Mouse (Mus musculus) forebrain, embryonic 16.5 days (tissue): ENCODE measurements around the gene Plcl1. TPM values are rescaled to one million over a fixed set of nuclear protein-coding genes. Genes with fewer than 3 reads are reported as not detected.

Experiments
- ATAC-seq: fragments of 200-750 bp; cut with Nextera tagmentation; 2 replicates; pipeline ENCODE4 v1.8.0; 2017; ENCODE audit warnings: mild to moderate bottlenecking, moderate library complexity
- H3K27ac ChIP-seq: fragments of 300-500 bp; sonication (generic); 2 replicates; pipeline ENCODE4 v1.5.1; 2014; ENCODE audit warnings: low read length, control low read depth
- H3K27me3 ChIP-seq: fragments of 300-500 bp; sonication (generic); replicated peaks from 2 replicates; pipeline ENCODE4 v1.6.1; 2014; ENCODE audit warnings: low read length; ENCODE audit not compliant: control insufficient read depth, insufficient read depth
- H3K36me3 ChIP-seq: fragments of 300-500 bp; sonication (generic); 2 replicates; pipeline ENCODE4 v1.6.1; 2014; ENCODE audit not compliant: control insufficient read depth, insufficient read depth
- H3K4me1 ChIP-seq: fragments of 300-500 bp; sonication (generic); replicated peaks from 2 replicates; pipeline ENCODE4 v1.6.1; 2014; ENCODE audit warnings: low read length; ENCODE audit not compliant: control insufficient read depth, insufficient read depth
- H3K4me2 ChIP-seq: fragments of 300-500 bp; sonication (generic); 2 replicates; pipeline ENCODE4 v1.6.1; 2014; ENCODE audit warnings: mild to moderate bottlenecking, low read length, control low read depth
- H3K4me3 ChIP-seq: fragments of 300-500 bp; sonication (generic); replicated peaks from 2 replicates; pipeline ENCODE4 v1.5.1; 2014; ENCODE audit warnings: mild to moderate bottlenecking, low read length, control low read depth
- H3K9ac ChIP-seq: fragments of 300-500 bp; sonication (generic); replicated peaks from 2 replicates; pipeline ENCODE4 v1.6.1; 2014; ENCODE audit warnings: low read depth, low read length, control low read depth
- H3K9me3 ChIP-seq: fragments of 300-500 bp; sonication (generic); 2 replicates; pipeline ENCODE4 v1.6.1; 2016; ENCODE audit warnings: low read length; ENCODE audit not compliant: control insufficient read depth
- WGBS: fragments of 180-500 bp; shearing (Covaris S2); extraction: QIAGEN DNeasy Blood & Tissue Kit; methylation state at CpG from one replicate; pipeline ENCODE4 v1.1.7; 2014; 5-methylcytosine and 5-hydroxymethylcytosine counted together
- polyA plus RNA-seq: library from polyadenylated mRNA; unstranded; fragments of >200 nt; fragmentation: Nextera tagmentation; extraction: Ambion mirVana; gene quantifications from 2 replicates; pipeline ENCODE4 v1.2.1, GENCODE M21; 2015

Gene Plcl1
- polyA plus RNA-seq, 1 experiment from 2014 or later = 5.0 TPM

DNA sequence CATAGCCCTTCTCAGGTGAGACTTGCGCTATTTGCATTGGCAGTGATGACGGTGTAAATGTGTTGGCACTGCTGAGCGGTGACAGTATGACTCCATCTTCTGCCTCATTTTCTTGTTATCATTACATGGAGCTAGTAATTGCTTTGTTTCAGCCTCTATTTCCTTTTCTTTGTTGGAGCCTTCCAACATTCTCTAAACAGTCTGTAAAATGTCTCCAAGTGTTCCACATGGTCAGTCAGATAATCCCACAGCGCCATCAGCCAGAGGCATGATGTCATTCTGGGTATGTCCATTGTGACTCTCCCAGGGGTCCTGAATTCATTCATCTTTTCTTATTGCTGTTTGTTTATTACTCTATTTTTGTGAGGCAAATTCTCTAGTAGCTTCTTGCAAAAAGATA lies 165.7 kb downstream of the Plcl1 start:
- H3K36me3 ChIP-seq = no peaks in the 10 kb centered on the region
- H3K4me1 ChIP-seq = no peaks in the 10 kb centered on the region
- 86% methylated on average over 4 of the region's 4 CpGs for WGBS
- no peaks in the 10 kb centered on the region for H3K27me3 ChIP-seq
- H3K9ac ChIP-seq = no peak overlapping the region
- H3K4me3 ChIP-seq = no peak overlapping the region
- no peak for ATAC-seq
- no peak overlapping the region for H3K4me2 ChIP-seq
- no peak overlapping the region for H3K27ac ChIP-seq
- no peaks in the 10 kb centered on the region for H3K9me3 ChIP-seq

DNA sequence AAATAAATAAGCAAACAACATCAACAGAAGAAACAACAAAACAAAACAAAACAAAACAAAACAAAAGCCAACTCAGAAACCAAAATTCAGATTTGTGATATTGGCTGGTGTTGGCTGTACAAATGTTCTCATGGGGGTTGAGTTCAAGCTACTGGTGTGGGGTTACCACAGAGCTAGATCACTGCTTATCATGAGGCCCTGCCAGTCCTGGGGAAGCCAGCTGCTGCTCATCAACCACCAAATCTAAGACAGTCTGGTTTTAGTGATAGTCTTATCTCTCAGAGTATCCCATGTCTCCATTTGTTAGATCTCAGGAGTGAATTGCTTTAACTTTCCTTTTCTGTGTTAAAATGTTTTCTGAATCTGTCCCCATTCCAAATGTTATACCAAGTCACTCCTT lies 166.5 kb downstream of the Plcl1 start:
- no peaks in the 10 kb centered on the region for H3K36me3 ChIP-seq
- no peaks in the 10 kb centered on the region for H3K27me3 ChIP-seq
- no peaks in the 10 kb centered on the region for H3K4me1 ChIP-seq
- no peak overlapping the region for H3K4me3 ChIP-seq
- no peaks in the 10 kb centered on the region for H3K9me3 ChIP-seq
- H3K27ac ChIP-seq = no peak overlapping the region
- no peak for ATAC-seq
- no peak overlapping the region for H3K4me2 ChIP-seq
- no peak overlapping the region for H3K9ac ChIP-seq

DNA sequence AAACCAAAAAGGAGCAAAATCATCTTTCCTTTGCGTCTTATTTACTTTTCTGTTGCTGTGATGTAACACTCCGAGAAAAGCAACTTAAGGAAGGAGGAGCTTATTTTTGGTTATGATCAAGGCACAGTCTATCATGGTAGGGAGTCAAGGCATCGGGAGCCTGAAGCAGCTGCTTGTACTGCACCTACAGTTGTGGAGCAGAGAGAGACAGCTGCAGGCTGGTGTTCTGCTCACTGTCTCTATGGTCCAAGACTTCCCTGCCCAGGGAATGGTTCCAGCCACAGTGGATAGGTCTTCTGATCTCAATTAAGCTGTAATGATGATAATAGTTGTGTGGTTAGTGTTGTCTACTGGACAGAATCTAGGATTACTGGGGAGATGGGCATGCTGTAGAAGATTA lies 166.9 kb downstream of the Plcl1 start:
- no peak for ATAC-seq
- 97% methylated on average over 3 of the region's 3 CpGs for WGBS

DNA sequence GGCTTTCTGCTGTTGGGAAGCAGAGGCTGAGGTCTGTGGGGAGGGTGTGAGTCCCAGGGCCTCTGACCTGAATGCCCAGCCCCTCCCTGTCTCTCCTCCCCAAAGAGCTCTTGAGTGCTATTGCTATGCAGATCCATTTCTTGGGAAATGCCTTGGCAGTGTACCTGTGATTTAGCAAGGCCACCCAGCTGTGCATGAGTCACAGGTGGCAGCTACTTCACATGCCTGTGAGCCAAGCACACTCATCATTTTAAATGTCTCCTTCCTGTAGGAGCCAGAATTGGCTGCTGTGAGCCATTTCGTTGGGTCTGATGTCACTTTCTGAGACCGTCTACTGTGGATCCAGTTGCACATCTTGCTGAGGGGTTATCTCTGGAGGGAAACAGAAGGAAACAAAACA lies 170.2 kb downstream of the Plcl1 start:
- no peak overlapping the region for H3K9ac ChIP-seq
- ATAC-seq = no peak
- WGBS = 57% methylated on average over 2 of the region's 2 CpGs
- no peak overlapping the region for H3K27ac ChIP-seq
- H3K9me3 ChIP-seq = no peaks in the 10 kb centered on the region
- no peaks in the 10 kb centered on the region for H3K36me3 ChIP-seq
- no peaks in the 10 kb centered on the region for H3K27me3 ChIP-seq
- no peak overlapping the region for H3K4me3 ChIP-seq
- no peak overlapping the region for H3K4me2 ChIP-seq
- no peaks in the 10 kb centered on the region for H3K4me1 ChIP-seq

More for the DNA sequence above, 166.9 kb downstream of the Plcl1 start:
- Histone ChIP-seq H3K9me3 (no peaks in the 10 kb centered on the region), H3K4me2 (no peak overlapping the region), H3K9ac (no peak overlapping the region), H3K4me1 (no peaks in the 10 kb centered on the region), H3K36me3 (no peaks in the 10 kb centered on the region), H3K4me3 (no peak overlapping the region), H3K27ac (no peak overlapping the region), H3K27me3 (no peaks in the 10 kb centered on the region)

DNA sequence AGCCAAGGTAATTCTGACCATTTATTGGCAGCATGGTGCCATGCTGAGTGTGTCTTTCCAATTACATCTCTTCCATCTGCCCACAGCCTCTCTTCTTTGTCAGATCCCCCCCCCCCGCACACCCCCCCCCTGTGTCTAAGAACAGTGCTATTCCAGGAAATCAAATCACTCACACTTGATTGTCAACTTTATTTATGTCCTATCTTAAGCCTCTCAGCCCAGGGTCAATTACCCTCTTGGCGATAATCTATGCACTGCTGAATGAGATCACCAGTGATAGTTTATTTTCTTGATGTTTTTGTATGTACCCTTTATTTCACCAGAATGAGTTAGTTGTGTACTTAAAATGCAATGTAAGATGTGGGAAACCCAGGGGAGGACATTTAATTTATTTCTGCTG lies 176.0 kb downstream of the Plcl1 start:
- Histone ChIP-seq H3K27ac (no peak overlapping the region), H3K4me1 (0 out of 2 replicates have a peak, but pooled peaks cover 2% of the 10 kb centered on the region), H3K4me3 (no peak overlapping the region), H3K27me3 (no peaks in the 10 kb centered on the region), H3K4me2 (no peak overlapping the region), H3K9ac (no peak overlapping the region), H3K9me3 (no peaks in the 10 kb centered on the region), H3K36me3 (no peaks in the 10 kb centered on the region)
- WGBS = 44% methylated on average over 2 of the region's 2 CpGs
- ATAC-seq = no peak

DNA sequence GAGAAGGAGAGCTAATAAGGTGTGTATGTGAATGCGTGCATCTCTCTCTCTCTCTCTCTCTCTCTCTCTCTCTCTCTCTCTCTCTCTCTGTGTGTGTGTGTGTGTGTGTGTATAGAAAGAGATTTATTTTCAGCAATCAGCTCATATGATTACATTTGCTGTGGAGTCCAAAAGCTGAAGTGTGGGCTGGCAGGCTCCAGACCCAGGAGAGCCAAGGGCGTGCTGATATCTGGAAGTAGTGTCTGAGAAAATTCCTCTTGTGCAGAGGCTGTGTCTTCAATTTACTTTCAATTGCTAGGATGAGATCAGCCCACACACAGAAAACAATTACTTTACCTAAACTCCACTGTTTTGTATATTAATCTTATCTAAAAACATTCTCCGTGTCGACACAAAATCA lies 179.7 kb downstream of the Plcl1 start:
- no peak overlapping the region for H3K27ac ChIP-seq
- ATAC-seq = no peak
- H3K9me3 ChIP-seq = no peaks in the 10 kb centered on the region
- H3K36me3 ChIP-seq = no peaks in the 10 kb centered on the region
- no peak overlapping the region for H3K4me3 ChIP-seq
- H3K27me3 ChIP-seq = no peaks in the 10 kb centered on the region
- 95% methylated on average over 4 of the region's 4 CpGs for WGBS
- 0 out of 2 replicates have a peak, but pooled peaks cover 2% of the 10 kb centered on the region for H3K4me1 ChIP-seq
- no peak overlapping the region for H3K4me2 ChIP-seq
- H3K9ac ChIP-seq = no peak overlapping the region

DNA sequence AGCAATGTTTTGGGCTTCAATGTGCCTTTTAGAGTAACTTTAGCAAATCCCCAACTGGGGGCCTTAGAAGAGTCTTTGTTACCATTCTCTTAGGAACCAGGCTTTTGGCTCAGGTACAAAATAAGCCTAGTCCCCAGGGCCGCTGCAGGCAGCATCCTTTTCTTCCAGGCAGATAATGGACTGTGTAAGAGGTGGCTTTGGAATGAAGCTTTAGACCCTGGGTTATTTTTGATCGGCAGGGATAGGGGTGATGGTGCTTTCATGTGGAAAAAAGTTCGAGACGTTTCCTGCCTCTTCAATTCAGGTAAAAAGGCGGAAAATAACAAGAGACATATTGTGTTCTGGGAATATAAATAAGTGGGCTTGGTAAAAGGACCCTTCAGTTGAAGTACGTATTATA lies 182.4 kb downstream of the Plcl1 start:
- Histone ChIP-seq H3K36me3 (no peaks in the 10 kb centered on the region), H3K4me1 (no peaks in the 10 kb centered on the region), H3K27me3 (no peaks in the 10 kb centered on the region), H3K4me2 (no peak overlapping the region), H3K9ac (no peak overlapping the region), H3K9me3 (no peaks in the 10 kb centered on the region), H3K4me3 (no peak overlapping the region), H3K27ac (no peak overlapping the region)
- no peak for ATAC-seq
- 13% methylated on average over 6 of the region's 6 CpGs for WGBS

DNA sequence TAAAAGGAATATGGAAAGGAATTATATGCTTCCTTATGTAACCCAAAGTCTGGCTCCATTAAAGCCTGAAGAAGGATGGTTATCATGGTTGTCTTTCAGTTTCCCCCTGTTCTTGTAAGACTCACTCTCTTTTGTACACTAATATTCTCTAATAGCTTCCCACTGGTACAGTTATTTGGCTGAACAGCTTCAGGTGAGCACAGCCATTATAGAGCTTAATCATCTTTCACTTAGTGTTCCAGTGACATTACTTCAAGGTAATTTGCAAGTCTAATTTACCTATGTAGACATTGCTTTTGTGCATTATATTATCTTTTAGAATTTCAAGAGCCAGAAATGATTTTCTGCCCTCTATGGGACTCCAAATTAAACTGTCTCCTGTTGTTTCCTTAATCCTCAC lies 184.3 kb downstream of the Plcl1 start:
- peak; percentile 83 for ATAC-seq
- no peaks in the 10 kb centered on the region for H3K9me3 ChIP-seq
- no peak overlapping the region for H3K9ac ChIP-seq
- no peaks in the 10 kb centered on the region for H3K27me3 ChIP-seq
- no peak overlapping the region; the same call in 1 of the 2 replicates for H3K27ac ChIP-seq
- no peaks in the 10 kb centered on the region for H3K36me3 ChIP-seq
- H3K4me1 ChIP-seq = no peaks in the 10 kb centered on the region
- H3K4me2 ChIP-seq = no peak overlapping the region
- H3K4me3 ChIP-seq = no peak overlapping the region

DNA sequence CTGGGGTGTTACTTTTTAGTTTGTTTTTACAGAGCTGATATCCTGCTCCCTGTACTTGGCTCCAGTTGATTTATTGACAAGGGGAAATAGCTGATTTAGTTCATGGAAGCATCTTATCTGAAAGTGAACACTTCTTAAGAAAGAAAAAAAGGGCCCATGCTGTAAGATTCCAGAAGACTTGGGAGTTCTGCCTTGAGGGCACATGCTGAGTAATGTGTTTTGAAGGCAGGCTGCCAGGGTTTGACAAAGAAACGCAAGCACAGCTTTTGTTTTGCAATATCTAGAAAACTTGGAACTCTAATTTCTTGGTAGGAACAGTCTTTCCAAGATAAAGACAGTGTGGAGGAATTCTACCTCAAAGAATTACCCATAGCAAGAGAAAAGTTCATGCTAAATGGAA lies 194.8 kb downstream of the Plcl1 start:
- no peaks in the 10 kb centered on the region for H3K4me1 ChIP-seq
- H3K9ac ChIP-seq = no peak overlapping the region
- H3K36me3 ChIP-seq = no peaks in the 10 kb centered on the region
- no peaks in the 10 kb centered on the region for H3K9me3 ChIP-seq
- no peaks in the 10 kb centered on the region for H3K27me3 ChIP-seq
- no peak for ATAC-seq
- no peak overlapping the region for H3K27ac ChIP-seq
- no peak overlapping the region for H3K4me3 ChIP-seq
- no peak overlapping the region for H3K4me2 ChIP-seq
- 61% methylated on average over 1 of the region's 1 CpGs for WGBS

DNA sequence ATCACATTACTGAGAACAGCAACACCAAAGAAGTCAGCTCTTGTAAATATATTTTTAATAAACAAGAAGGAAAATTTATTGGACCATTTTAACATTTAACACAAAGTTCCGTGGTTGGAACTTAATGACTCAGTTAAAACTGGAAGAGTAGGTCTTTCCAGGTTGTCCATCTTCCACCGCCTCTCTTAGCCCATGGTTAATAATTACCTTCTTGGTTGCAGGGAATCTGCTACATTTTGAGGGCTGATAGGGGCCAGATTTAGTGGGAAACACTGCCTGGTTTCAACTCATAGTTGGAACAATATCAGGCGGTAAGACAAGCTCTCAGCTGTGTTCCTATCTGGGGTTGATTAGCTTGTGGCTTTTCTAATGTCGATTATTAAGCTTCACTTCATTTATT lies 198.9 kb downstream of the Plcl1 start:
- no peak for ATAC-seq
- H3K9me3 ChIP-seq = no peaks in the 10 kb centered on the region
- no peaks in the 10 kb centered on the region for H3K4me1 ChIP-seq
- no peaks in the 10 kb centered on the region for H3K36me3 ChIP-seq
- no peak overlapping the region for H3K27ac ChIP-seq
- H3K4me2 ChIP-seq = no peak overlapping the region
- WGBS = 98% methylated on average over 4 of the region's 4 CpGs
- H3K9ac ChIP-seq = no peak overlapping the region
- H3K4me3 ChIP-seq = no peak overlapping the region
- H3K27me3 ChIP-seq = no peaks in the 10 kb centered on the region
